Mouse (Mus musculus) left cerebral cortex, postnatal 14 days (tissue): ENCODE results near the gene Gckr. TPM values are rescaled to one million over a fixed set of nuclear protein-coding genes. Genes with fewer than 3 reads are reported as not detected.
"Not testable (repeated sequence)": the region's sequence is repeated elsewhere in the genome, so short reads cannot be mapped to it uniquely, and the experiment has no call there.

Experiments used
- DNase-seq, 2 experiments: peaks; one replicate each; pipeline ENCODE4 v3.0.0; 2021 to 2022; ENCODE audit warnings: low spot score in 2 of 2, mixed read lengths in 1 of 2
- intact Hi-C: fragments of 180-260 bp; cut with DNase I; formaldehyde crosslinking; loops from one replicate; pipeline ENCODE4 v1.15.1; 2025
- total RNA-seq, 2 experiments: library from RNA; stranded (reverse); gene quantifications; 2 replicates each; pipeline ENCODE4 v1.2.3; 2021

The Gckr gene
- total RNA-seq, 2 experiments from 2014 or later = 0.11 to 0.30 TPM

GRCm38 (mm10) chr5:31290521-31291360, 6.5 kb upstream of the Gckr start, which contains the start of gene Ift172:
Ift172 (minus strand) TSS chr5:31291116.
- intact Hi-C loops = no loop called here
- DNase-seq = peak; percentile 97

GRCm38 (mm10) chr5:31291361-31291688, 5.9 kb upstream of the Gckr start:
- intact Hi-C loops = no loop called here
- DNase-seq = no peak

GRCm38 (mm10) chr5:31294964-31295605, 2.2 kb upstream of the Gckr start:
- no peak for DNase-seq
- intact Hi-C loops = loop anchor here (5.0 kb wide), 1 partner anchor 157 kb away; the partner anchor contains the start of gene Zfp512

GRCm38 (mm10) chr5:31295606-31296141, 1.6 kb upstream of the Gckr start, which contains the start of gene Fndc4:
Fndc4 (minus strand) TSS chr5:31296080.
- DNase-seq = peak in 1 of 2 experiments; percentile 52
- intact Hi-C loops = loop anchor here (5.0 kb wide), 1 partner anchor 157 kb away; the partner anchor contains the start of gene Zfp512

GRCm38 (mm10) chr5:31297981-31298380, 738 bp downstream of the Gckr start:
- intact Hi-C loops = loop anchor here (5.0 kb wide), 1 partner anchor 154 kb away; the partner anchor contains the start of gene Zfp512
- no peak for DNase-seq

- DNase-seq = no peak
- intact Hi-C loops = loop anchor here (5.0 kb wide), 1 partner anchor 154 kb away; the partner anchor contains the start of gene Zfp512
Observed at GRCm38 (mm10) chr5:31298486-31298885, 1.2 kb downstream of the Gckr start.

GRCm38 (mm10) chr5:31301866-31302265, 4.6 kb downstream of the Gckr start:
- intact Hi-C loops = no loop called here
- DNase-seq = no peak

- peak in 1 of 2 experiments; percentile 30 for DNase-seq
- intact Hi-C loops = no loop called here
Observed at GRCm38 (mm10) chr5:31303093-31303492, 5.8 kb downstream of the Gckr start.

GRCm38 (mm10) chr5:31312806-31313205, 15.6 kb downstream of the Gckr start:
- DNase-seq = no peak
- intact Hi-C loops = no loop called here

- DNase-seq = no peak
- intact Hi-C loops = no loop called here
Observed at GRCm38 (mm10) chr5:31322776-31323175, 25.5 kb downstream of the Gckr start.

- intact Hi-C loops = no loop called here
- DNase-seq = no peak
Observed at GRCm38 (mm10) chr5:31324085-31324484, 26.8 kb downstream of the Gckr start.

GRCm38 (mm10) chr5:31326850-31327249, 29.6 kb downstream of the Gckr start:
- intact Hi-C loops = loop anchor here (5.0 kb wide), 1 partner anchor 105 kb away; the partner anchor contains the start of gene Ppm1g
- DNase-seq = peak in 1 of 2 experiments; percentile 3

GRCm38 (mm10) chr5:31328255-31328654, 31.0 kb downstream of the Gckr start:
- DNase-seq = peak; percentile 48 to 76
- intact Hi-C loops = loop anchor here (5.0 kb wide), 1 partner anchor 106 kb away; the partner anchor contains the start of gene Ppm1g

GRCm38 (mm10) chr5:31357586-31357985, 60.3 kb downstream of the Gckr start:
- intact Hi-C loops = not testable (repeated sequence)

GRCm38 (mm10) chr5:31360955-31361354, 63.7 kb downstream of the Gckr start:
- intact Hi-C loops = no loop called here
- no peak for DNase-seq

More at GRCm38 (mm10) chr5:31357586-31357985, 60.3 kb downstream of the Gckr start:
- DNase-seq = not testable (repeated sequence)

Other genes with a start within 250 kb of the Gckr start
- 10 to 100 TPM; 71.4 to 75.3 TPM for gene Atraid, start 249.1 kb upstream of the Gckr start, total RNA-seq
- 10 to 100 TPM; 11.8 to 18.0 TPM for gene Slc5a6, start 248.5 kb upstream of the Gckr start, total RNA-seq
- 10 to 100 TPM; 17.9 to 19.4 TPM for gene Cad, start 242.7 kb upstream of the Gckr start, total RNA-seq
- not detected for gene Dnajc5g, start 191.2 kb upstream of the Gckr start, total RNA-seq
- gene Slc30a3, start 189.2 kb upstream of the Gckr start, total RNA-seq = 100 to 1,000 TPM; 148 to 193 TPM
- 1 to 10 TPM; 1.9 to 2.0 TPM for gene Trim54, start 180.7 kb upstream of the Gckr start, total RNA-seq
- gene Ucn, start 158.6 kb upstream of the Gckr start, total RNA-seq = 1 to 10 TPM; 2.5 to 2.7 TPM
- 10 to 100 TPM; 40.5 to 49.8 TPM for gene Mpv17, start 143.2 kb upstream of the Gckr start, total RNA-seq
- 1 to 10 TPM; 3.3 TPM for gene Gm29609, start 117.5 kb upstream of the Gckr start, total RNA-seq
- 10 to 100 TPM; 54.9 to 57.2 TPM for gene Gtf3c2, start 117.3 kb upstream of the Gckr start, total RNA-seq
- 10 to 100 TPM; 72.2 to 77.1 TPM for gene Snx17, start 104.2 kb upstream of the Gckr start, total RNA-seq
- gene Eif2b4, start 104.0 kb upstream of the Gckr start, total RNA-seq = 10 to 100 TPM; 39.5 to 49.2 TPM
- 10 to 100 TPM; 27.2 to 31.1 TPM for gene Zfp513, start 95.1 kb upstream of the Gckr start, total RNA-seq
- 10 to 100 TPM; 77.5 to 87.1 TPM for gene Ppm1g, start 76.8 kb upstream of the Gckr start, total RNA-seq
- 10 to 100 TPM; 72.9 to 75.8 TPM for gene Nrbp1, start 56.6 kb upstream of the Gckr start, total RNA-seq
- gene Gm9970, start 56.2 kb upstream of the Gckr start, total RNA-seq = not detected
- 1 to 10 TPM; 1.6 to 2.0 TPM for gene Krtcap3, start 45.8 kb upstream of the Gckr start, total RNA-seq
- gene Ift172, start 6.3 kb upstream of the Gckr start, total RNA-seq = 10 to 100 TPM; 82.8 to 93.9 TPM
- gene Fndc4, start 1.4 kb upstream of the Gckr start, total RNA-seq = 100 to 1,000 TPM; 124 to 147 TPM
- gene Zfp512, start 155.0 kb downstream of the Gckr start, total RNA-seq = 10 to 100 TPM; 46.1 to 49.1 TPM
- not detected for gene 4930548H24Rik, start 188.3 kb downstream of the Gckr start, total RNA-seq
- gene Gpn1, start 197.3 kb downstream of the Gckr start, total RNA-seq = 10 to 100 TPM; 31.9 to 32.6 TPM
- 10 to 100 TPM; 47.1 to 50.7 TPM for gene Slc4a1ap, start 229.6 kb downstream of the Gckr start, total RNA-seq
- 10 to 100 TPM; 16.9 to 17.1 TPM for gene Supt7l, start 230.4 kb downstream of the Gckr start, total RNA-seq